Mouse (Mus musculus) cortical plate, adult 2 months (tissue): Measurements from ENCODE around the gene Ppef2.

Experiments used
- CTCF ChIP-seq: fragments of 200-500 bp; IDR thresholded peaks from 2 replicates; pipeline ENCODE4 v1.5.1; 2011; ENCODE audit warnings: mild to moderate bottlenecking, control low read depth, low read length; ENCODE audit not compliant: insufficient read depth; ENCODE audit errors: extremely low read depth
- POLR2A ChIP-seq: fragments of 200-500 bp; IDR thresholded peaks from 2 replicates; pipeline ENCODE4 v1.6.1; 2011; ENCODE audit warnings: mild to moderate bottlenecking, low read length, control low read depth; ENCODE audit not compliant: insufficient read depth; ENCODE audit errors: extremely low read depth

GRCm38 (mm10) chr5:92256218-92256617 lies at the start of gene Ppef2:
- TF ChIP-seq POLR2A, result no peak
- no peak for TF ChIP-seq CTCF
